Mouse (Mus musculus): ENCODE data around the gene Plcb2.

GRCm38 (mm10) chr2:118751896-118752791 is 23.9 kb upstream of the Plcb2 start:
- no peak for TF ChIP-seq CTCF (IDR thresholded peaks at IDR 0.05; ENCODE audit: extremely low read depth, insufficient read depth, insufficient read length, insufficient replicate concordance)
- TF ChIP-seq POLR2A (IDR thresholded peaks at IDR 0.05; ENCODE audit: low read depth, low read length) = no peak

All from spleen, adult 2 months (tissue).